Mouse (Mus musculus): Measurements from ENCODE around the gene Ndst2. TPM values are rescaled to one million over a fixed set of nuclear protein-coding genes. Genes with fewer than 3 reads are reported as not detected.
A peak's percentile ranks its signal among the peaks of the same experiment; 100 is the strongest.

Gene Ndst2
- total and polyA plus RNA-seq, 2 experiments from 2014 or later, result 8.5 to 20.3 TPM

DNA sequence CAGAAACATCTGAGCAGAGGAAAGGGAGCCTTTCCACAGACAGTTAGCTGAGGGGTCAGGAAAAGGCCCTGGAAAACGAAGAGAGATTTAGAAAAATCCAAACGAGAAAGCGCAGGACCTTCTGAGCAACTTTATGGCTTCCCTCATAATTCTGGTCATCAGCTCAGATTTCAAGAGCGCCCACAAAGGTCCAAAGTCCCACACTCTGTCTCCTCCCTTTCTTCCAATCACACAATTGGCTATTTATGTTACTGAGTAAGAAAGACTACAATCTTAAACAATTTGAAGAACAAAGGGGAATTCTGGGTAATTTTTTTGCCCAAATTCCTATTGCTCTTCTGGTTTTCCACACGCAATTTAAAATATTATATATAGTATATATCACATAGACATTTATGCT lies 16.1 kb upstream of the Ndst2 start:
- Histone ChIP-seq H3K36me3 (replicated peaks; ENCODE audit: control insufficient read depth, insufficient read depth, low read length) (peaks cover 52% of the 10 kb centered on the region), H3K4me3 (ENCODE audit: low read depth, low read length) (no peak overlapping the region), H3K9me3 (replicated peaks; ENCODE audit: control insufficient read depth, low read length) (no peaks in the 10 kb centered on the region), H3K4me2 (ENCODE audit: low read depth, low read length) (no peak overlapping the region), H3K27me3 (ENCODE audit: control insufficient read depth, insufficient read depth, low read length) (no peaks in the 10 kb centered on the region), H3K9ac (replicated peaks; ENCODE audit: low read depth, low read length) (no peak overlapping the region), H3K4me1 (ENCODE audit: control insufficient read depth, insufficient read depth) (peaks cover 11% of the 10 kb centered on the region), H3K27ac (ENCODE audit: low read depth) (peak overlapping the region; percentile 79)
- DNase-seq (ENCODE audit: low spot score), result no peak
- TF ChIP-seq CTCF (IDR thresholded peaks at IDR 0.05; ENCODE audit: low read depth), result no peak
- TF ChIP-seq EP300 (IDR thresholded peaks at IDR 0.05; ENCODE audit: low read depth), result no peak
- ATAC-seq (ENCODE audit: insufficient read depth, low read depth), result no peak
- WGBS, result 80% methylated on average over 5 of the region's 5 CpGs

DNA sequence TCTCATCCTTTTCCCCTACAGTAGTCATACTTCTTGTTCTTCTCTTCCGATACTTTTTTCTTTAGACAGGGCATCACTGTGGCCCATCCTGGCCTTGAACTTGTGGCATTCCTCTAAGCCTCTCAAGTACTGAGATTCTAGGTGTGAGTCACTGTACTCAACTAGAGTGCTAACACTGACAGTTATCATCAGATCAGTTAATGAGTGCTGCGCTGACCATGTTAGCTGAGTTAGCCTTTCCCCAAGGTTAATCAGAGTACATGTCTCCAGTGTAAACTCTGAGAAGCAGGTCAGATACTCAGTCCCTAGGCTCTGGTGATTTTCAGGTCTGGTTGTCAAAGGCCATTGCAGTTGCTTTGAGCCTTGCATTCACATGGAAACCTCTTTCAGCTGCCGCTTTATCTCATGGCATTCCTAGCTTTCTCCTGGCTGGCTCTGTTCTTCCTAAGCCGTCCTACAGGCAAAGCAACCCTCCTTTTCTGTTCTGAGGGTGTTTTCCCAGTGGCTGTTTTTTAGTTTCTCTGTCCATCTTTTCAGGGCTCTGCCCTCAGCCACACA lies 15.2 kb upstream of the Ndst2 start:
- ATAC-seq (ENCODE audit: insufficient read depth, low read depth) (peak; percentile 58), DNase-seq (ENCODE audit: low spot score) (peak; percentile 64)
- TF ChIP-seq EP300 (IDR thresholded peaks at IDR 0.05; ENCODE audit: low read depth) (no peak), CTCF (IDR thresholded peaks at IDR 0.05; ENCODE audit: low read depth) (no peak)
- H3K4me2 ChIP-seq (ENCODE audit: low read depth, low read length), result no peak overlapping the region
- no peak overlapping the region for H3K4me3 ChIP-seq (ENCODE audit: low read depth, low read length)
- WGBS, result 41% methylated on average over 4 of the region's 4 CpGs
- H3K27ac ChIP-seq (ENCODE audit: low read depth), result peak overlapping the region; percentile 79
- H3K27me3 ChIP-seq (ENCODE audit: control insufficient read depth, insufficient read depth, low read length), result no peaks in the 10 kb centered on the region
- H3K4me1 ChIP-seq (ENCODE audit: control insufficient read depth, insufficient read depth), result peaks cover 11% of the 10 kb centered on the region
- peaks cover 52% of the 10 kb centered on the region for H3K36me3 ChIP-seq (replicated peaks; ENCODE audit: control insufficient read depth, insufficient read depth, low read length)
- no peaks in the 10 kb centered on the region for H3K9me3 ChIP-seq (replicated peaks; ENCODE audit: control insufficient read depth, low read length)
- no peak overlapping the region for H3K9ac ChIP-seq (replicated peaks; ENCODE audit: low read depth, low read length)

DNA sequence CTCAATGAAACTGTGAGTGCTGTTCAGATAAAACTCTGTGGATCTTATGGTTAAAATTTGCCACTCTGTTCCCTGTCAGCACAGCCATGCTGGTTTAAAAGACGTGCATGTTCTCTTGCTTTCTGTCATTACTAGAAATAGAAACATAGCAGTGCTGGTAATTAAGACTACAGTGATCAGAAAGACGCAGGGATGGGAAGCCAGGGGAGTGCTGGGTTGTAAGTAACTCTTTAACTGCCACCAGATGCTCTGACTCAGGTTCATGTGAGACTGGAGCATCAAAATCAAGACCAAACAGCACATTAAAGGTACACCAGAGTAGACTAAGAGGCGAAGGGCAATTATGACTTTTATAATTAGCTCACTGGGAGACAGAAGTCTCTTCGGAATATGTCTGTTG lies 14.0 kb upstream of the Ndst2 start:
- H3K4me2 ChIP-seq (ENCODE audit: low read depth, low read length), result no peak overlapping the region
- no peaks in the 10 kb centered on the region for H3K9me3 ChIP-seq (replicated peaks; ENCODE audit: control insufficient read depth, low read length)
- no peak overlapping the region for H3K9ac ChIP-seq (replicated peaks; ENCODE audit: low read depth, low read length)
- no peak overlapping the region for H3K4me3 ChIP-seq (ENCODE audit: low read depth, low read length)
- TF ChIP-seq EP300 (IDR thresholded peaks at IDR 0.05; ENCODE audit: low read depth) (no peak), CTCF (IDR thresholded peaks at IDR 0.05; ENCODE audit: low read depth) (no peak)
- no peaks in the 10 kb centered on the region for H3K27me3 ChIP-seq (ENCODE audit: control insufficient read depth, insufficient read depth, low read length)
- H3K4me1 ChIP-seq (ENCODE audit: control insufficient read depth, insufficient read depth), result peaks cover 11% of the 10 kb centered on the region
- ATAC-seq (ENCODE audit: insufficient read depth, low read depth), result no peak; the same call in 1 of the 2 replicates
- H3K36me3 ChIP-seq (replicated peaks; ENCODE audit: control insufficient read depth, insufficient read depth, low read length), result peaks cover 51% of the 10 kb centered on the region
- WGBS, result 46% methylated on average over 4 of the region's 4 CpGs
- H3K27ac ChIP-seq (ENCODE audit: low read depth), result peak overlapping the region; percentile 79
- no peak for DNase-seq (ENCODE audit: low spot score)

DNA sequence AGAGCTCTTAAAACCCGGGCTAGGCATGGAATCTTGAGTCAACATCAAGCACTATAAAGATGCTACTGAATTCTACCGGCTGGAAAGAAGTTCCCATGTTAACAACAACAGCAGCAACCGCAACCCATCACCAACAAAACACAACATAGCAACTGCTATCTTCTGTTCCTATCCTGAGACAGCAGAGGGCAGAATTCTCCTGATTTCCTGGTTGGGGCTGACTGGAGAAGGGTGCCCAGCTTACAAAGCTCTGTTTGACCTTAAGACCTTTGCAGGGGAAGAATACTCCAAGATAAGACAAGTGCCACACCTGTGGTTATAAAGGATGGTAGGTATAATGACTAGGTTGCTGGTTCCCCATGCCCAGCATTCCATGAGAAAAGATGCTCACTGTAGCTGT lies 12.6 kb upstream of the Ndst2 start:
- H3K9ac ChIP-seq (replicated peaks; ENCODE audit: low read depth, low read length), result no peak overlapping the region
- no peaks in the 10 kb centered on the region for H3K27me3 ChIP-seq (ENCODE audit: control insufficient read depth, insufficient read depth, low read length)
- no peak overlapping the region for H3K4me3 ChIP-seq (ENCODE audit: low read depth, low read length)
- TF ChIP-seq EP300 (IDR thresholded peaks at IDR 0.05; ENCODE audit: low read depth) (no peak), CTCF (IDR thresholded peaks at IDR 0.05; ENCODE audit: low read depth) (peak; percentile 41)
- H3K36me3 ChIP-seq (replicated peaks; ENCODE audit: control insufficient read depth, insufficient read depth, low read length), result peaks cover 50% of the 10 kb centered on the region
- H3K4me2 ChIP-seq (ENCODE audit: low read depth, low read length), result no peak overlapping the region
- ATAC-seq (ENCODE audit: insufficient read depth, low read depth) (0 out of 2 replicates have a peak, but pooled peaks have one; percentile 14), DNase-seq (ENCODE audit: low spot score) (no peak)
- 85% methylated on average over 3 of the region's 3 CpGs for WGBS
- H3K9me3 ChIP-seq (replicated peaks; ENCODE audit: control insufficient read depth, low read length), result no peaks in the 10 kb centered on the region
- H3K27ac ChIP-seq (ENCODE audit: low read depth), result no peak overlapping the region
- H3K4me1 ChIP-seq (ENCODE audit: control insufficient read depth, insufficient read depth), result peaks cover 11% of the 10 kb centered on the region

DNA sequence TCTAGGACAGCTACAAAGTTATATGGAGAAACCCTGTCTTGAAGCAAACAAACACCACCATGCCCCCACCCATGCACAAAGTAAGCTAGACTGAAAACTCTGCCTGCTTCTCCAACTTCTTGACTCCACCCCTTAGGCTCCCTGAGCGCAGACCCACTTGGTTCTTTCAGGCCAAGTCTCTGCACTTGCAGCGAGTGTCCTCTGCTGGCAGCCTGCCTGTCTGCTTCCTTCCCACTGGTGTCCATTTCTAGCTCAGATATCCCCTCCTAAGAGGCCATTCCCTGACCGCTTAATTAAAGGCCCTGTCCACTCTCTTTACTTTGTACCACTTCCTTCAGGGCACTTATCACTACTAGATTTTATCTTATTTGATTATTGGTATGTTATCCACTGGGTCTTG lies 9.3 kb upstream of the Ndst2 start:
- Histone ChIP-seq H3K9me3 (replicated peaks; ENCODE audit: control insufficient read depth, low read length) (no peaks in the 10 kb centered on the region), H3K4me1 (ENCODE audit: control insufficient read depth, insufficient read depth) (peaks cover 3% of the 10 kb centered on the region; the same call in 1 of the 2 replicates), H3K27me3 (ENCODE audit: control insufficient read depth, insufficient read depth, low read length) (no peaks in the 10 kb centered on the region), H3K27ac (ENCODE audit: low read depth) (no peak overlapping the region), H3K4me3 (ENCODE audit: low read depth, low read length) (no peak overlapping the region), H3K4me2 (ENCODE audit: low read depth, low read length) (no peak overlapping the region), H3K36me3 (replicated peaks; ENCODE audit: control insufficient read depth, insufficient read depth, low read length) (peaks cover 75% of the 10 kb centered on the region), H3K9ac (replicated peaks; ENCODE audit: low read depth, low read length) (no peak overlapping the region)
- TF ChIP-seq EP300 (IDR thresholded peaks at IDR 0.05; ENCODE audit: low read depth), result no peak
- peak; percentile 11; the same call in 1 of the 2 replicates for TF ChIP-seq CTCF (IDR thresholded peaks at IDR 0.05; ENCODE audit: low read depth)
- 50% methylated on average over 3 of the region's 3 CpGs for WGBS
- DNase-seq (ENCODE audit: low spot score), result no peak
- no peak for ATAC-seq (ENCODE audit: insufficient read depth, low read depth)

DNA sequence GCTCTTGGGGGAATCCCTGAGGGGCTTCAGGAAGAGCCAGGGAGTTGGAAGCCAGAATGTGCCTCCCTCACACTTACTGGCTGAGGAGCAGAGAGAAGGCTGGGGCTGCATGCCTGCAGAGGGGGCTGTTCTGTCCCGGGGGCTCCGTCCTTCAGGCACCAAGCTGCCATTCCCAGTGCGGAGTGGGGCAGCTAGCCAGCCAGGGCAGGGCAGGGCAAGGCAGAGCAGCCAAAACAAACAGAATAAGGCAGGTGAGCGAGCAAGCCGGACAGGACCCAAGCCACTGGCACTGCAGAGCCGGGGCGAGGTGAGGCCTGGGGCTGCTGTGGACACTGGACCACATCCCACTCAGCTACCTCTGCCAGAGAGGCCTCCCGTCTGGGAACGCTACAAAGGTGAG lies 6.9 kb upstream of the Ndst2 start:
- ATAC-seq (ENCODE audit: insufficient read depth, low read depth) (no peak), DNase-seq (ENCODE audit: low spot score) (no peak)
- H3K36me3 ChIP-seq (replicated peaks; ENCODE audit: control insufficient read depth, insufficient read depth, low read length), result peaks cover 77% of the 10 kb centered on the region

More for the DNA sequence above, 6.9 kb upstream of the Ndst2 start:
- WGBS, result 76% methylated on average over 9 of the region's 9 CpGs
- H3K9me3 ChIP-seq (replicated peaks; ENCODE audit: control insufficient read depth, low read length), result no peaks in the 10 kb centered on the region
- no peaks in the 10 kb centered on the region for H3K4me1 ChIP-seq (ENCODE audit: control insufficient read depth, insufficient read depth)
- H3K27ac ChIP-seq (ENCODE audit: low read depth), result no peak overlapping the region
- H3K27me3 ChIP-seq (ENCODE audit: control insufficient read depth, insufficient read depth, low read length), result no peaks in the 10 kb centered on the region
- H3K9ac ChIP-seq (replicated peaks; ENCODE audit: low read depth, low read length), result no peak overlapping the region
- no peak overlapping the region for H3K4me2 ChIP-seq (ENCODE audit: low read depth, low read length)
- TF ChIP-seq EP300 (IDR thresholded peaks at IDR 0.05; ENCODE audit: low read depth), result no peak
- no peak for TF ChIP-seq CTCF (IDR thresholded peaks at IDR 0.05; ENCODE audit: low read depth)
- H3K4me3 ChIP-seq (ENCODE audit: low read depth, low read length), result no peak overlapping the region
